Mouse (Mus musculus): ENCODE results near the gene Parvb.

The Parvb gene

GRCm38 (mm10) chr15:84328870-84329269 lies 97.0 kb downstream of the Parvb start:
- DNase-seq: no peak

- DNase-seq: no peak
These were observed 98.1 kb downstream of the Parvb start for GRCm38 (mm10) chr15:84329940-84330339.

- no peak for DNase-seq
These were observed 99.3 kb downstream of the Parvb start for GRCm38 (mm10) chr15:84331066-84331612.

GRCm38 (mm10) chr15:84336281-84336817 lies 104.5 kb downstream of the Parvb start:
- no peak for DNase-seq

GRCm38 (mm10) chr15:84337599-84337998 lies 105.8 kb downstream of the Parvb start:
- no peak for DNase-seq

GRCm38 (mm10) chr15:84340926-84341325 lies 109.1 kb downstream of the Parvb start:
- no peak for DNase-seq

GRCm38 (mm10) chr15:84348769-84349168 lies 116.9 kb downstream of the Parvb start:
- DNase-seq: no peak

- DNase-seq: no peak
These were observed 118.3 kb downstream of the Parvb start for GRCm38 (mm10) chr15:84349915-84350738.

GRCm38 (mm10) chr15:84351342-84351741 lies 119.5 kb downstream of the Parvb start:
- DNase-seq: no peak

GRCm38 (mm10) chr15:84351915-84352844 lies 120.3 kb downstream of the Parvb start:
- peak; percentile 69 to 86 for DNase-seq

- DNase-seq: no peak
These were observed 123.2 kb downstream of the Parvb start for GRCm38 (mm10) chr15:84355081-84355480.

- DNase-seq: peak; percentile 24 to 32
These were observed 132.9 kb downstream of the Parvb start for GRCm38 (mm10) chr15:84364746-84365145.
